Mouse (Mus musculus): ENCODE data around the gene Qrfpr. TPM values are rescaled to one million over a fixed set of nuclear protein-coding genes. Genes with fewer than 3 reads are reported as not detected.
A peak's percentile ranks its signal among the peaks of the same experiment; 100 is the strongest.

Qrfpr gene
- total and polyA plus RNA-seq, 3 experiments: not detected

- TF ChIP-seq KAT2A (IDR thresholded peaks at IDR 0.05; ENCODE audit: insufficient replicate concordance, low read length): no peak
These were observed 83.9 kb downstream of the Qrfpr start (continued) for GRCm38 (mm10) chr3:36138171-36138660.

GRCm38 (mm10) chr3:36137560-36137959 lies 84.6 kb downstream of the Qrfpr start:
- Histone ChIP-seq H3K9me3 (replicated peaks; ENCODE audit: low read length) (peaks cover 2% of the 10 kb centered on the region), H3K79me2 (replicated peaks; ENCODE audit: control insufficient read depth, extremely low read depth, insufficient read depth, poor library complexity, severe bottlenecking) (no peaks in the 10 kb centered on the region), H3K4me2 (ENCODE audit: insufficient read depth, low read depth, poor library complexity, severe bottlenecking) (no peak overlapping the region), H3K4me1 (ENCODE audit: control insufficient read depth in 1 of 2, insufficient read depth in 2 of 2) (no peaks in the 10 kb centered on the region), H3K36me3 (replicated peaks in 1 of 2; ENCODE audit: control insufficient read depth in 1 of 2, insufficient read depth in 1 of 2, low read length in 1 of 2) (no peaks in the 10 kb centered on the region), H3K27ac (ENCODE audit: insufficient read depth, low read depth) (no peak overlapping the region), H3K4me3 (replicated peaks in 1 of 3; ENCODE audit: low read depth in 2 of 3, low read length in 2 of 3, poor library complexity in 1 of 3) (no peak overlapping the region), H3K27me3 (replicated peaks) (no peaks in the 10 kb centered on the region), H3K9ac (ENCODE audit: insufficient read depth, low read depth) (no peak overlapping the region)
- DNase-seq (ENCODE audit: extremely low read depth): peak; percentile 79
- in situ Hi-C loops (cut with MboI; ENCODE audit: low pct_ligation_motif_present, low pct_unique_long_range_greater_than_20kb, low sequenced_read_pairs) (loop anchor here (10.0 kb wide), 2 partner anchors 163 to 443 kb away; no protein-coding TSS in a partner anchor), dilution Hi-C loops (cut with MboI; ENCODE audit: extremely low pct_ligation_motif_present, extremely low pct_unique_long_range_greater_than_20kb, low sequenced_read_pairs) (no loop called here)
- peak; percentile 79 for TF ChIP-seq SMC3 (IDR thresholded peaks at IDR 0.05; ENCODE audit: low read depth, low read length)
- TF ChIP-seq RAD21 (IDR thresholded peaks at IDR 0.05; ENCODE audit: low read depth, low read length): peak; percentile 84
- peak; percentile 70 for TF ChIP-seq ZNF384 (IDR thresholded peaks at IDR 0.05; ENCODE audit: low read depth, low read length)
- peak; percentile 16 to 82; a peak in 2 of 4 replicates for TF ChIP-seq CTCF (conservative IDR thresholded peaks at IDR 0.05 in 1 of 2, IDR thresholded peaks at IDR 0.05 in 1 of 2; ENCODE audit: low read depth in 2 of 2, low read length in 2 of 2)
- TF ChIP-seq TBP (conservative IDR thresholded peaks at IDR 0.05; ENCODE audit: low read depth, low read length): no peak

- H3K9ac ChIP-seq (ENCODE audit: insufficient read depth, low read depth): no peak overlapping the region
- no peak overlapping the region for H3K4me2 ChIP-seq (ENCODE audit: insufficient read depth, low read depth, poor library complexity, severe bottlenecking)
- no peak overlapping the region for H3K27ac ChIP-seq (ENCODE audit: insufficient read depth, low read depth)
- no peaks in the 10 kb centered on the region for H3K27me3 ChIP-seq (replicated peaks)
- dilution Hi-C loops (cut with MboI; ENCODE audit: extremely low pct_ligation_motif_present, extremely low pct_unique_long_range_greater_than_20kb, low sequenced_read_pairs) (no loop called here), in situ Hi-C loops (cut with MboI; ENCODE audit: low pct_ligation_motif_present, low pct_unique_long_range_greater_than_20kb, low sequenced_read_pairs) (loop anchor here (10.0 kb wide), 2 partner anchors 161 to 441 kb away; no protein-coding TSS in a partner anchor)
- no peaks in the 10 kb centered on the region for H3K36me3 ChIP-seq (replicated peaks in 1 of 2; ENCODE audit: control insufficient read depth in 1 of 2, insufficient read depth in 1 of 2, low read length in 1 of 2)
- TF ChIP-seq ELF1 (IDR thresholded peaks at IDR 0.05; ENCODE audit: low read depth, low read length): no peak
- TF ChIP-seq CHD2 (IDR thresholded peaks at IDR 0.05; ENCODE audit: low read length): no peak
- TF ChIP-seq SMC3 (IDR thresholded peaks at IDR 0.05; ENCODE audit: low read depth, low read length): no peak
- TF ChIP-seq TBP (conservative IDR thresholded peaks at IDR 0.05; ENCODE audit: low read depth, low read length): no peak
- no peak for TF ChIP-seq IRF4 (IDR thresholded peaks at IDR 0.05; ENCODE audit: low read depth, low read length)
- TF ChIP-seq ZNF384 (IDR thresholded peaks at IDR 0.05; ENCODE audit: low read depth, low read length): no peak
- no peak for TF ChIP-seq EP300 (IDR thresholded peaks at IDR 0.05; ENCODE audit: low read length)
- no peak for TF ChIP-seq NELFE (IDR thresholded peaks at IDR 0.05; ENCODE audit: low read depth, low read length)
- no peak for TF ChIP-seq CTCF (conservative IDR thresholded peaks at IDR 0.05 in 1 of 2, IDR thresholded peaks at IDR 0.05 in 1 of 2; ENCODE audit: low read depth in 2 of 2, low read length in 2 of 2)
- TF ChIP-seq JUND (conservative IDR thresholded peaks at IDR 0.05; ENCODE audit: low read depth, low read length): no peak
- no peak for DNase-seq (ENCODE audit: extremely low read depth)
- no peak overlapping the region for H3K4me3 ChIP-seq (replicated peaks in 1 of 3; ENCODE audit: low read depth in 2 of 3, low read length in 2 of 3, poor library complexity in 1 of 3)
- no peaks in the 10 kb centered on the region for H3K79me2 ChIP-seq (replicated peaks; ENCODE audit: control insufficient read depth, extremely low read depth, insufficient read depth, poor library complexity, severe bottlenecking)
- H3K9me3 ChIP-seq (replicated peaks; ENCODE audit: low read length): peaks cover 2% of the 10 kb centered on the region
- H3K4me1 ChIP-seq (ENCODE audit: control insufficient read depth in 1 of 2, insufficient read depth in 2 of 2): no peaks in the 10 kb centered on the region
These were observed 86.0 kb downstream of the Qrfpr start for GRCm38 (mm10) chr3:36136152-36136551.

Other genes starting within 250 kb of the Qrfpr start
- 12.8 and 13.4 TPM in 2 replicates for gene Mccc1, start 221.6 kb downstream of the Qrfpr start, total RNA-seq (2012; rRNA removed)
- 9.5 and 10.0 TPM in 2 replicates for gene Mccc1, start 221.6 kb downstream of the Qrfpr start, total RNA-seq (2014; rRNA removed)
- gene Mccc1, start 221.6 kb downstream of the Qrfpr start, polyA plus RNA-seq (2012; ENCODE audit: insufficient read length, low read depth): 30.0 and 37.9 TPM in 2 replicates
- gene Ccdc144b, start 168.8 kb downstream of the Qrfpr start, total RNA-seq (2012; rRNA removed): 0.04 TPM in 1 of 2 replicates, not detected in the other
- not detected in 2 replicates for gene Ccdc144b, start 168.8 kb downstream of the Qrfpr start, total RNA-seq (2014; rRNA removed)
- 0.05 and 0.10 TPM in 2 replicates for gene Ccdc144b, start 168.8 kb downstream of the Qrfpr start, polyA plus RNA-seq (2012; ENCODE audit: insufficient read length, low read depth)
- 61.7 and 62.2 TPM in 2 replicates for gene Acad9, start 156.3 kb downstream of the Qrfpr start, total RNA-seq (2012; rRNA removed)
- 77.8 and 85.7 TPM in 2 replicates for gene Acad9, start 156.3 kb downstream of the Qrfpr start, total RNA-seq (2014; rRNA removed)
- 86.1 and 86.4 TPM in 2 replicates for gene Acad9, start 156.3 kb downstream of the Qrfpr start, polyA plus RNA-seq (2012; ENCODE audit: insufficient read length, low read depth)
- gene D3Ertd254e, start 71.3 kb downstream of the Qrfpr start, total RNA-seq (2012; rRNA removed): 3.0 and 3.4 TPM in 2 replicates
- 5.0 and 5.8 TPM in 2 replicates for gene D3Ertd254e, start 71.3 kb downstream of the Qrfpr start, total RNA-seq (2014; rRNA removed)
- gene D3Ertd254e, start 71.3 kb downstream of the Qrfpr start, polyA plus RNA-seq (2012; ENCODE audit: insufficient read length, low read depth): 4.7 and 4.8 TPM in 2 replicates

All from CH12.LX (cell line).